8 mouse cellular contexts compared by ENCODE assay signal in the genomic region with DNA sequence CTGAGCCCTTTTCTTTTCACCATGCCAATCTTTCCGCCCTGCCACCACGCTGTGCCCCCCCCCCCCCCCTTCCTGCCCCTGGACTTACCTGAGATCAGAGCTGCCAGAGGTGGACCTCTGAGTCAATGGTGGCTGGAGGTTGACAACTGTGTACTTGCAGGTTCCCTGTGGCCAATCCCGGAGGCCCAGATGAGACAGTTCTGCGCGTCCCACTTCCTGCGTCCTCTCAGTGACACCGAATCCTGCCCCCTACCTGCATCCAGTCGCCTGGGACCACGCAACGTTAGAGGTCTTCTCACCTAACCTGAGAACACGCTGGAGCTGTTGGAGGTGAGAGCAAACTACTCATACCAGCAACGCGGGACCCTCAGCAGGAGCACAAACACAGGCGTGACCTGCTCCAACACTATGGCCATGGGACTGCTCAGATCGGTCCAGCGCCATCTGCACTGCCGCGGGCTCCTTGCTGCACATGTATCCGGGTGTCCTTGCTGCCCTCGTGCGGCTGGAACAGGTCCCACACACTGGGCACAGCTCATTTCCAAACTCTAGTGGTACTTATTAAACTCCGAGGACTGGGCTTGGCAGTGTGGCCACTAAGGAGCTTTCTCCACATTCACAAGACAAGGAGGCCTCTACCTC. TPM values are rescaled to one million over a fixed set of nuclear protein-coding genes. Genes with fewer than 3 reads are reported as not detected.
DNase-seq lines count a peak whose midpoint lies in the region; ATAC-seq and TF ChIP-seq lines count a peak whose summit lies in the region.

A gene (minus strand): TSS at position 465 of the 642 bp plus-strand sequence.

- H3K9me3 ChIP-seq in ES-Bruce4 (replicated peaks; ENCODE audit: control insufficient read depth, insufficient read depth, low read length, poor library complexity, severe bottlenecking), result no peaks in the 10 kb centered on the region
- H3K9me3 ChIP-seq in forebrain, embryonic 13.5 days (replicated peaks), result no peaks in the 10 kb centered on the region
- H3K9me3 ChIP-seq in hindbrain, embryonic 11.5 days (ENCODE audit: control insufficient read depth, low read length), result no peaks in the 10 kb centered on the region
- no peaks in the 10 kb centered on the region for H3K9me3 ChIP-seq in lung, embryonic 15.5 days

- TF ChIP-seq EP300 in ES-Bruce4 (IDR thresholded peaks at IDR 0.05; ENCODE audit: insufficient read depth, low read depth, low read length), result no peak

- no peak within 1 kb of the TSS for H3K9ac ChIP-seq in ES-Bruce4 (ENCODE audit: low read depth, poor library complexity, severe bottlenecking)
- peak within 1 kb of the TSS; percentile 40; the same call in 1 of the 2 replicates for H3K9ac ChIP-seq in forebrain, embryonic 13.5 days
- 0 out of 2 replicates have a peak within 1 kb of the TSS, but pooled peaks have one; percentile 45 for H3K9ac ChIP-seq in hindbrain, embryonic 11.5 days (ENCODE audit: low read depth, low read length)
- no peak within 1 kb of the TSS for H3K9ac ChIP-seq in lung, embryonic 15.5 days

- no peaks in the 10 kb centered on the region for H3K4me1 ChIP-seq in ES-Bruce4 (ENCODE audit: control insufficient read depth, insufficient read depth, low read length)
- H3K4me1 ChIP-seq in bone marrow, adult 2 months (ENCODE audit: control insufficient read depth, insufficient read depth, low read length), result no peaks in the 10 kb centered on the region
- H3K4me1 ChIP-seq in forebrain, embryonic 13.5 days, result no peaks in the 10 kb centered on the region
- H3K4me1 ChIP-seq in hindbrain, embryonic 11.5 days (replicated peaks; ENCODE audit: control insufficient read depth, insufficient read depth, low read length), result no peaks in the 10 kb centered on the region
- H3K4me1 ChIP-seq in lung, embryonic 15.5 days, result no peaks in the 10 kb centered on the region

- peak; percentile 66 for DNase-seq in hindbrain, embryonic 11.5 days (ENCODE audit: low spot score)
- DNase-seq in layer of hippocampus, adult 2 months (ENCODE audit: low spot score in 2 of 2), result peak in 1 of 2 experiments; percentile 10
- no peak for DNase-seq in adipocyte (ENCODE audit: low spot score)

- no peaks in the 10 kb centered on the region for H3K27me3 ChIP-seq in ES-Bruce4 (ENCODE audit: control insufficient read depth, insufficient read depth, low read length, poor library complexity, severe bottlenecking)
- H3K27me3 ChIP-seq in forebrain, embryonic 13.5 days, result no peaks in the 10 kb centered on the region
- H3K27me3 ChIP-seq in hindbrain, embryonic 11.5 days (ENCODE audit: control insufficient read depth, insufficient read depth, low read length), result no peaks in the 10 kb centered on the region
- H3K27me3 ChIP-seq in lung, embryonic 15.5 days, result no peaks in the 10 kb centered on the region

- H3K4me3 ChIP-seq in ES-Bruce4 (ENCODE audit: low read depth, low read length), result peak within 1 kb of the TSS; percentile 53
- H3K4me3 ChIP-seq in bone marrow, adult 2 months (replicated peaks; ENCODE audit: control insufficient read depth, low read depth, low read length), result peak within 1 kb of the TSS; percentile 52
- peak within 1 kb of the TSS; percentile 34 for H3K4me3 ChIP-seq in forebrain, embryonic 13.5 days
- H3K4me3 ChIP-seq in hindbrain, embryonic 11.5 days (ENCODE audit: low read depth, low read length), result peak within 1 kb of the TSS; percentile 18
- H3K4me3 ChIP-seq in layer of hippocampus, adult 2 months, result no peak within 1 kb of the TSS
- H3K4me3 ChIP-seq in lung, embryonic 15.5 days, result no peak within 1 kb of the TSS

- peak; percentile 68 for TF ChIP-seq CTCF in ES-Bruce4 (IDR thresholded peaks at IDR 0.05; ENCODE audit: low read depth, low read length)
- TF ChIP-seq CTCF in bone marrow, adult 2 months (IDR thresholded peaks at IDR 0.05; ENCODE audit: control insufficient read depth, insufficient read depth, low read length), result peak; percentile 65
- peak; percentile 59 for TF ChIP-seq CTCF in layer of hippocampus, adult 2 months (conservative IDR thresholded peaks at IDR 0.05)

- H3K27ac ChIP-seq in ES-Bruce4 (ENCODE audit: insufficient read depth, low read length), result no peak within 1 kb of the TSS
- no peak within 1 kb of the TSS for H3K27ac ChIP-seq in bone marrow, adult 2 months (ENCODE audit: control insufficient read depth, insufficient read depth, low read depth, low read length, poor library complexity)
- H3K27ac ChIP-seq in forebrain, embryonic 13.5 days, result no peak within 1 kb of the TSS
- no peak within 1 kb of the TSS for H3K27ac ChIP-seq in hindbrain, embryonic 11.5 days (ENCODE audit: low read depth, low read length)
- no peak within 1 kb of the TSS for H3K27ac ChIP-seq in layer of hippocampus, adult 2 months
- no peak within 1 kb of the TSS for H3K27ac ChIP-seq in lung, embryonic 15.5 days

- peak within 1 kb of the TSS; percentile 56 for H3K4me2 ChIP-seq in forebrain, embryonic 13.5 days
- H3K4me2 ChIP-seq in hindbrain, embryonic 11.5 days (replicated peaks; ENCODE audit: low read depth, low read length), result peak within 1 kb of the TSS; percentile 21
- H3K4me2 ChIP-seq in lung, embryonic 15.5 days, result peak within 1 kb of the TSS; percentile 44

- no peaks in the 10 kb centered on the region for H3K36me3 ChIP-seq in ES-Bruce4 (ENCODE audit: control insufficient read depth, insufficient read depth, low read length, poor library complexity, severe bottlenecking)
- H3K36me3 ChIP-seq in forebrain, embryonic 13.5 days (ENCODE audit: poor library complexity, severe bottlenecking), result no peaks in the 10 kb centered on the region
- no peaks in the 10 kb centered on the region for H3K36me3 ChIP-seq in hindbrain, embryonic 11.5 days (ENCODE audit: control insufficient read depth, insufficient read depth, low read length)
- no peaks in the 10 kb centered on the region for H3K36me3 ChIP-seq in lung, embryonic 15.5 days

- TF ChIP-seq POLR2A in ES-Bruce4 (IDR thresholded peaks at IDR 0.05; ENCODE audit: insufficient read depth, low read length), result no peak
- no peak for TF ChIP-seq POLR2A in bone marrow, adult 2 months (IDR thresholded peaks at IDR 0.05; ENCODE audit: borderline replicate concordance, control insufficient read depth, low read depth, low read length)

- ATAC-seq in forebrain, embryonic 13.5 days, result peak; percentile 96
- ATAC-seq in hindbrain, embryonic 11.5 days (ENCODE audit: low FRiP score), result peak; percentile 95
- peak; percentile 55 for ATAC-seq in lung, embryonic 15.5 days (ENCODE audit: borderline replicate concordance, extremely low read depth, low FRiP score, low TSS enrichment)
- ATAC-seq in neutrophil, adult 5-6 weeks (ENCODE audit: extremely low read depth, insufficient number of reproducible peaks, low FRiP score, poor library complexity, severe bottlenecking), result peak; percentile 88

- 21% methylated on average over 21 of the region's 22 CpGs for WGBS in bone marrow, adult 2 months
- 14% methylated on average over 20 of the region's 22 CpGs for WGBS in forebrain, embryonic 13.5 days
- 27% methylated on average over 20 of the region's 22 CpGs for WGBS in hindbrain, embryonic 11.5 days
- WGBS in lung, embryonic 15.5 days, result 13% methylated on average over 20 of the region's 22 CpGs

RNA-seq across cellular contexts. Expression of the gene that starts here (rescaled TPM):
- not detected in 2 replicates for polyA plus RNA-seq in ES-Bruce4 (2011; ENCODE audit: insufficient read depth, insufficient read length, low read depth, missing spikeins)
- polyA plus RNA-seq in bone marrow, adult 2 months (2011; ENCODE audit: insufficient read depth, insufficient read length, low replicate concordance, missing spikeins), result not detected in 2 replicates
- 0.06 and 0.10 TPM in 2 replicates for polyA plus RNA-seq in forebrain, embryonic 13.5 days (2015; fragmentation: Nextera tagmentation; extraction: Ambion mirVana)
- polyA plus RNA-seq in hindbrain, embryonic 11.5 days (2014; fragmentation: Nextera tagmentation; extraction: Ambion mirVana), result not detected in 2 replicates
- not detected for total RNA-seq in layer of hippocampus, adult 2 months (2021)
- not detected in 2 replicates for polyA plus RNA-seq in lung, embryonic 15.5 days (2015; fragmentation: Nextera tagmentation; extraction: Ambion mirVana)
- total RNA-seq in neutrophil, adult 5-6 weeks (2017), result 0.47 TPM in 1 of 2 replicates, not detected in the other

Comparison
In these comparisons a context has a peak if more than half of its experiments do, and no peak if none do; other contexts are left out.
1. Peak in ATAC-seq, H3K4me3 ChIP-seq, H3K9ac ChIP-seq and H3K4me2 ChIP-seq in forebrain, embryonic 13.5 days; RNA of the gene not detected or under 1 TPM.
2. Peak in DNase-seq, ATAC-seq, H3K4me3 ChIP-seq, H3K9ac ChIP-seq and H3K4me2 ChIP-seq in hindbrain, embryonic 11.5 days; RNA of the gene not detected or under 1 TPM.
3. Peak in ATAC-seq and H3K4me2 ChIP-seq in lung, embryonic 15.5 days; RNA of the gene not detected or under 1 TPM.
4. Peak in ATAC-seq in neutrophil, adult 5-6 weeks; RNA of the gene not detected or under 1 TPM.
5. H3K4me3 ChIP-seq: peak in ES-Bruce4 (single experiment) and bone marrow, adult 2 months (single experiment); none in layer of hippocampus, adult 2 months (single experiment) and lung, embryonic 15.5 days (single experiment).
6. Peak in every context shown above with its lines, with median percentiles within 50 percentile points of each other: CTCF ChIP-seq, ATAC-seq and H3K4me2 ChIP-seq.